Mouse (Mus musculus): Measurements from ENCODE around the gene Apeh. TPM values are rescaled to one million over a fixed set of nuclear protein-coding genes. Genes with fewer than 3 reads are reported as not detected.
A peak's percentile ranks its signal among the peaks of the same experiment; 100 is the strongest.
"Not testable (repeated sequence)": the region's sequence is repeated elsewhere in the genome, so short reads cannot be mapped to it uniquely, and the experiment has no call there.

The Apeh gene
- total and polyA plus RNA-seq, 2 experiments from 2014 or later: 32.8 to 43.5 TPM

DNA sequence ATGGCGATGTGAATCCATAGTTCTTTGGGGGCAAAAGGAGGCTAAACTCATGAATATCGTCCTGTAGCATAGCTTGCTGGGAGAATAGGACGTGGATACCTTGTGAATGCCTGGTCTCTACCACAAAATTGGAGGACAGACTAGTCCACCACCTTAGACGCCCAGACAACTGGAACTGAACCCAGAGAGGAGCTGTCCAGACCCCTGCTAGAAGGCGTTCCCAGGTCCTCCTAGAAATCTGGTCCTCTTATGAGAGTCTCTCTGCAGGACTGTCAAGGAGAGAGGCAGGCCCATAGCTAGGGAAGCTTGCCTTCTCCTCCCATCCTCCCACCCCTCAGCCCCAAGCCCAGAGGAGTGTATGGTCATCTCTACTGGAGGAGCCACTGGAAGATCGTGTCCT is 43.7 kb upstream of the Apeh start:
- no peaks in the 10 kb centered on the region for H3K36me3 ChIP-seq (replicated peaks; ENCODE audit: control insufficient read depth, insufficient read depth, low read length)
- DNase-seq (ENCODE audit: low spot score) (no peak), ATAC-seq (ENCODE audit: insufficient read depth, low read depth) (no peak)
- no peak overlapping the region for H3K27ac ChIP-seq (ENCODE audit: low read depth)
- H3K9ac ChIP-seq (replicated peaks; ENCODE audit: low read depth, low read length): no peak overlapping the region
- peaks cover 7% of the 10 kb centered on the region; the same call in 1 of the 2 replicates for H3K4me1 ChIP-seq (ENCODE audit: control insufficient read depth, insufficient read depth)
- 0 out of 2 replicates have a peak, but pooled peaks cover 3% of the 10 kb centered on the region for H3K27me3 ChIP-seq (ENCODE audit: control insufficient read depth, insufficient read depth, low read length)
- no peak overlapping the region for H3K4me2 ChIP-seq (ENCODE audit: low read depth, low read length)
- H3K9me3 ChIP-seq (replicated peaks; ENCODE audit: control insufficient read depth, low read length): no peaks in the 10 kb centered on the region
- TF ChIP-seq CTCF (IDR thresholded peaks at IDR 0.05; ENCODE audit: low read depth) (no peak), EP300 (IDR thresholded peaks at IDR 0.05; ENCODE audit: low read depth) (no peak)
- H3K4me3 ChIP-seq (ENCODE audit: low read depth, low read length): no peak overlapping the region
- WGBS: 75% methylated on average over 6 of the region's 6 CpGs

DNA sequence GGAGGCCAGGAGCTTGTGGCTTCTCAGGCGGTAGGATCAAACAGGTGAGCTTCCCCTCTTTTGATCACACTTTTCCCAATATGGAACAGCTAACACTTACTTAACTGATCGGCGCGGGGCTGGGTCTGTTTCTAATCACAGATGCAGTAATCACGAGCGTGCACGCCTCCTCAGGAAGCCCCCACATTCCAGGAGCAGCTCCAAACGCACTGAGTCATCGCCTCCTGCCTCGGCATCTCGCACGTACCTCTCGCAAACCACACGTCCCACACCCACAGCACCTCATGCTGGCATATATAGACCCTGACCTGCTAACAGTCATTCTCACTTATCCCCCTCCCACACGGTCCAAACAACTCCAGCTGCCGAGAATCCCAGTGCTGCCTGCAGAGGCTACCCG is 43.1 kb upstream of the Apeh start:
- Histone ChIP-seq H3K9ac (replicated peaks; ENCODE audit: low read depth, low read length) (no peak overlapping the region), H3K4me1 (ENCODE audit: control insufficient read depth, insufficient read depth) (peaks cover 7% of the 10 kb centered on the region; the same call in 1 of the 2 replicates), H3K27ac (ENCODE audit: low read depth) (no peak overlapping the region), H3K4me2 (ENCODE audit: low read depth, low read length) (peak overlapping the region; percentile 44), H3K4me3 (ENCODE audit: low read depth, low read length) (0 out of 2 replicates have a peak overlapping the region, but pooled peaks have one; percentile 9), H3K27me3 (ENCODE audit: control insufficient read depth, insufficient read depth, low read length) (0 out of 2 replicates have a peak, but pooled peaks cover 3% of the 10 kb centered on the region), H3K9me3 (replicated peaks; ENCODE audit: control insufficient read depth, low read length) (no peaks in the 10 kb centered on the region), H3K36me3 (replicated peaks; ENCODE audit: control insufficient read depth, insufficient read depth, low read length) (no peaks in the 10 kb centered on the region)
- DNase-seq (ENCODE audit: low spot score) (no peak), ATAC-seq (ENCODE audit: insufficient read depth, low read depth) (peak; percentile 41)
- TF ChIP-seq CTCF (IDR thresholded peaks at IDR 0.05; ENCODE audit: low read depth) (no peak), EP300 (IDR thresholded peaks at IDR 0.05; ENCODE audit: low read depth) (no peak)
- WGBS: 10% methylated on average over 17 of the region's 17 CpGs

DNA sequence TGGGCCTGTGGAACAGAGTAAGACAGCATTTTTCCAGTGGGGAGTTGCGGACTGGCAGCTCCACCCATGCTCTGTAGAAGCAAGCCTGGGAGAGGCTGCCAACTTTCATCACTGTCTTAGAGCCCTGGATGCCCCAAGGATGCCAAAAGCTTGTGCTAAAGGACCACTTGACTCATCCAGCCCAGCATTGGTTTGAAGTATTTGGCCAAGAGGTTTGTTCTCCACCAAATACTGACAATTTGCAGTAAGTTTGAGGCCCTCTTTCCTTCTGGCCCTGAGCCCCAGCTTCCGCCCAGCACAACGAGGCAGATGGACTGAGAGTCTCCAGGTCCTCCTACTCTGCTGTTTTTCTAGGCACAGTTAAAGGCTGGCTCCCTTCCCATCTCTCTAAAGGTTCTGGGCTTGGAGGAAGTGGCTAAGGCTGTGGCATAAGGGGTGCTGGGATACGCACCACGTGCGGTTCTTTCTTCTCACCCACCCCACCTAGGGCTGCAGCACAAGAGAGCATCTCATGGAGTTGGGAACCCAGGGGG is 42.6 kb upstream of the Apeh start:
- TF ChIP-seq CTCF (IDR thresholded peaks at IDR 0.05; ENCODE audit: low read depth) (no peak), EP300 (IDR thresholded peaks at IDR 0.05; ENCODE audit: low read depth) (no peak)
- Histone ChIP-seq H3K4me1 (ENCODE audit: control insufficient read depth, insufficient read depth) (peaks cover 7% of the 10 kb centered on the region; the same call in 1 of the 2 replicates), H3K4me2 (ENCODE audit: low read depth, low read length) (peak overlapping the region; percentile 44), H3K27ac (ENCODE audit: low read depth) (no peak overlapping the region), H3K4me3 (ENCODE audit: low read depth, low read length) (0 out of 2 replicates have a peak overlapping the region, but pooled peaks have one; percentile 9), H3K9me3 (replicated peaks; ENCODE audit: control insufficient read depth, low read length) (no peaks in the 10 kb centered on the region), H3K27me3 (ENCODE audit: control insufficient read depth, insufficient read depth, low read length) (0 out of 2 replicates have a peak, but pooled peaks cover 3% of the 10 kb centered on the region), H3K9ac (replicated peaks; ENCODE audit: low read depth, low read length) (no peak overlapping the region), H3K36me3 (replicated peaks; ENCODE audit: control insufficient read depth, insufficient read depth, low read length) (no peaks in the 10 kb centered on the region)
- 0 out of 2 replicates have a peak, but pooled peaks have one; percentile 4 for ATAC-seq (ENCODE audit: insufficient read depth, low read depth)
- no peak for DNase-seq (ENCODE audit: low spot score)
- WGBS: 50% methylated on average over 6 of the region's 6 CpGs

DNA sequence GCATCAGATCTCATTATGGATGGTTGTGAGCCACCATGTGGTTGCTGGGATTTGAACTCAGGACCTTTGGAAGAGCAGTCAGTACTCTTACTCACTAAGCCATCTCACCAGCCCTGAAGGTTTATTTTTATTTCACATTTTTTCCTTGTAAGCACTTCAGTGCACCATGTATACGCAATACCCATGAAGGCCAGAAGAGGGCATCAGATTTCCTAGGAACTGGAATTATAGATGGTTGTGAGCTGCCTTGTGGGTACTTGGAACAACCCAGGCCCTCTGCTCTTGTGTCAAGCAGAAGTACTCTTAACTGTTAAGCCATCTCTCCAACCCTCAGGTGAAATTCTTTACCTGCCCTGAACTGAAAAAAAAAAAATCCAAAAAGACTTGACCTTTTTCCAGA is 41.8 kb upstream of the Apeh start:
- TF ChIP-seq EP300 (IDR thresholded peaks at IDR 0.05; ENCODE audit: low read depth): no peak
- peak; percentile 47 for TF ChIP-seq CTCF (IDR thresholded peaks at IDR 0.05; ENCODE audit: low read depth)
- DNase-seq (ENCODE audit: low spot score) (no peak), ATAC-seq (ENCODE audit: insufficient read depth, low read depth) (no peak)
- 0 out of 2 replicates have a peak, but pooled peaks cover 3% of the 10 kb centered on the region for H3K27me3 ChIP-seq (ENCODE audit: control insufficient read depth, insufficient read depth, low read length)
- no peaks in the 10 kb centered on the region for H3K9me3 ChIP-seq (replicated peaks; ENCODE audit: control insufficient read depth, low read length)
- no peak overlapping the region for H3K9ac ChIP-seq (replicated peaks; ENCODE audit: low read depth, low read length)
- H3K27ac ChIP-seq (ENCODE audit: low read depth): no peak overlapping the region
- no peaks in the 10 kb centered on the region for H3K36me3 ChIP-seq (replicated peaks; ENCODE audit: control insufficient read depth, insufficient read depth, low read length)
- no peak overlapping the region for H3K4me3 ChIP-seq (ENCODE audit: low read depth, low read length)
- WGBS: 61% methylated on average over 1 of the region's 1 CpGs
- peaks cover 7% of the 10 kb centered on the region; the same call in 1 of the 2 replicates for H3K4me1 ChIP-seq (ENCODE audit: control insufficient read depth, insufficient read depth)
- H3K4me2 ChIP-seq (ENCODE audit: low read depth, low read length): no peak overlapping the region

DNA sequence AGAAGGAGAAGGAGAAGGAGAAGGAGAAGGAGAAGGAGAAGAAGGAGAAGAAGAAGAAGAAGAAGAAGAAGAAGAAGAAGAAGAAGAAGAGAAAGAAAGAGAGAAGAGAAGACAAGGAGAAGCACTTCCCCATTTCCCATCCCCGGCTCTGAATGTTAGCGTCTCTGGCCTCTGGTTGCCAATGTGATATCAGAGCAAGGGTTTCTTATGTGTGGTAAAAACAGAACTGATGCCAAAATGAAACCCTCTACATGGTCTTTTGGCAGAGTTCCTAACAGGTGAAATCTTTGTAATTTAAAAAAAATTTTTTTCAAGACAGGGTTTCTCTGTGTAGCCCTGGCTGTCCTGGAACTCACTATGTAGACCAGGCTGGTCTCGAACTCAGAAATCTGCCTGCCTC is 41.3 kb upstream of the Apeh start:
- H3K27ac ChIP-seq (ENCODE audit: low read depth); DNase-seq (ENCODE audit: low spot score); H3K4me1 ChIP-seq (ENCODE audit: control insufficient read depth, insufficient read depth); H3K27me3 ChIP-seq (ENCODE audit: control insufficient read depth, insufficient read depth, low read length); H3K4me2 ChIP-seq (ENCODE audit: low read depth, low read length); H3K36me3 ChIP-seq (replicated peaks; ENCODE audit: control insufficient read depth, insufficient read depth, low read length); H3K4me3 ChIP-seq (ENCODE audit: low read depth, low read length); H3K9me3 ChIP-seq (replicated peaks; ENCODE audit: control insufficient read depth, low read length); ATAC-seq (ENCODE audit: insufficient read depth, low read depth); H3K9ac ChIP-seq (replicated peaks; ENCODE audit: low read depth, low read length): not testable (repeated sequence)
- WGBS: 89% methylated on average over 3 of the region's 3 CpGs

DNA sequence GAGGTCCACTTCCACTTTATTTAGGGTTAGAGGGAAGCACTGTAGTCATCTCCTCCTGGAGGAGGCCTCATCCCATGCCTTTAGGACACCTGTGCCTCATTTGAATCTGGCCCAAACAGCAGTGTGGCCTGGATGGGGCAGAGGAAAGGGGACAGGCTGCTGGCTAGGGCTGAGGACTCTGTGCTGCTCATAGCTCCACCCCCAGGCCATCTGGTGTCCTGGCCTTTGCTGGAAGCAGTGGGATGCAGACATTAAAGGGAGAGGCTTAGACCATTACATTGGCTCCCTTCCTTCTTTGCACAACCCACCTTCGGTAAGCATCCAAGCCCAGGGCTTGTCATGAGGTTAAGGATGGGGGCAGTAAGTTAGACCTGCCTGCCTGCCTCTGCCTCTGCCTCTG is 39.1 kb upstream of the Apeh start:
- Histone ChIP-seq H3K9me3 (replicated peaks; ENCODE audit: control insufficient read depth, low read length) (no peaks in the 10 kb centered on the region), H3K36me3 (replicated peaks; ENCODE audit: control insufficient read depth, insufficient read depth, low read length) (no peaks in the 10 kb centered on the region), H3K4me2 (ENCODE audit: low read depth, low read length) (no peak overlapping the region), H3K27me3 (ENCODE audit: control insufficient read depth, insufficient read depth, low read length) (0 out of 2 replicates have a peak, but pooled peaks cover 3% of the 10 kb centered on the region), H3K4me1 (ENCODE audit: control insufficient read depth, insufficient read depth) (peaks cover 7% of the 10 kb centered on the region; the same call in 1 of the 2 replicates), H3K4me3 (ENCODE audit: low read depth, low read length) (no peak overlapping the region), H3K9ac (replicated peaks; ENCODE audit: low read depth, low read length) (no peak overlapping the region), H3K27ac (ENCODE audit: low read depth) (no peak overlapping the region)
- DNase-seq (ENCODE audit: low spot score) (no peak), ATAC-seq (ENCODE audit: insufficient read depth, low read depth) (no peak)
- WGBS: 72% methylated on average over 1 of the region's 1 CpGs
- TF ChIP-seq EP300 (IDR thresholded peaks at IDR 0.05; ENCODE audit: low read depth): no peak
- no peak for TF ChIP-seq CTCF (IDR thresholded peaks at IDR 0.05; ENCODE audit: low read depth)

Data from heart, postnatal 0 days (tissue).